Mouse (Mus musculus) limb, embryonic 11.5 days (tissue): ENCODE measurements at regions not wholly inside any gene's neighbourhood (a gene's known extent, or its start where the extent isn't known, plus 50 kb on each side); places are given as distances from the start of the nearest gene placed in this dataset.

Experiments
- ATAC-seq: fragments of 200-750 bp; cut with Nextera tagmentation; 2 replicates; pipeline ENCODE4 v1.8.0; 2017; ENCODE audit warnings: low read depth; ENCODE audit not compliant: insufficient number of reproducible peaks, low FRiP score, low TSS enrichment
- DNase-seq: peaks from one replicate; pipeline ENCODE4 v3.0.0-alpha.2; 2015; ENCODE audit warnings: low spot score
- H3K27ac ChIP-seq: fragments of 300-500 bp; sonication (generic); replicated peaks from 2 replicates; pipeline ENCODE4 v1.5.1; 2014; ENCODE audit warnings: low read depth, mild to moderate bottlenecking, low read length
- H3K27me3 ChIP-seq: fragments of 300-500 bp; sonication (generic); 2 replicates; pipeline ENCODE4 v1.6.1; 2014; ENCODE audit warnings: mild to moderate bottlenecking, low read length, mixed read lengths; ENCODE audit not compliant: control insufficient read depth, insufficient read depth
- H3K36me3 ChIP-seq: fragments of 300-500 bp; sonication (generic); 2 replicates; pipeline ENCODE4 v1.6.1; 2014; ENCODE audit warnings: mild to moderate bottlenecking, low read length, moderate library complexity, mixed read lengths; ENCODE audit not compliant: control insufficient read depth, insufficient read depth
- H3K4me1 ChIP-seq: fragments of 300-500 bp; sonication (generic); 2 replicates; pipeline ENCODE4 v1.6.1; 2014; ENCODE audit warnings: low read length, mixed read lengths; ENCODE audit not compliant: control insufficient read depth, insufficient read depth
- H3K4me2 ChIP-seq: fragments of 300-500 bp; sonication (generic); 2 replicates; pipeline ENCODE4 v1.6.1; 2014; ENCODE audit warnings: low read depth, mild to moderate bottlenecking, moderate library complexity; ENCODE audit not compliant: severe bottlenecking
- H3K4me3 ChIP-seq: fragments of 300-500 bp; sonication (generic); 2 replicates; pipeline ENCODE4 v1.5.1; 2014; ENCODE audit warnings: low read depth, low read length
- H3K9ac ChIP-seq: fragments of 300-500 bp; sonication (generic); 2 replicates; pipeline ENCODE4 v1.6.1; 2014; ENCODE audit warnings: mild to moderate bottlenecking, low read length
- H3K9me3 ChIP-seq: fragments of 300-500 bp; sonication (generic); 2 replicates; pipeline ENCODE4 v1.6.1; 2016; ENCODE audit warnings: low read length; ENCODE audit not compliant: control insufficient read depth
- WGBS: fragments of 180-500 bp; shearing (Covaris S2); extraction: QIAGEN DNeasy Blood & Tissue Kit; methylation state at CpG from one replicate; pipeline ENCODE4 v1.1.7; 2014; 5-methylcytosine and 5-hydroxymethylcytosine counted together

- Histone ChIP-seq H3K27me3 (no peaks in the 10 kb centered on the region), H3K4me2 (no peak overlapping the region), H3K36me3 (no peaks in the 10 kb centered on the region), H3K9me3 (no peaks in the 10 kb centered on the region), H3K9ac (no peak overlapping the region), H3K4me1 (no peaks in the 10 kb centered on the region), H3K27ac (no peak overlapping the region), H3K4me3 (no peak overlapping the region)
- no peak for ATAC-seq
- DNase-seq, result no peak
- 75% methylated on average over 12 of the region's 12 CpGs for WGBS
These were observed 234.7 kb upstream of the Ajap1 start for GRCm38 (mm10) chr4:153717273-153717672.

GRCm38 (mm10) chr4:153724045-153724444 lies 233.0 kb upstream of the A430005L14Rik start:
- Histone ChIP-seq H3K4me2 (no peak overlapping the region), H3K9me3 (no peaks in the 10 kb centered on the region), H3K4me1 (peaks cover 15% of the 10 kb centered on the region; the same call in 1 of the 2 replicates), H3K36me3 (no peaks in the 10 kb centered on the region), H3K27me3 (no peaks in the 10 kb centered on the region), H3K4me3 (no peak overlapping the region), H3K27ac (no peak overlapping the region), H3K9ac (no peak overlapping the region)
- DNase-seq, result no peak
- no peak for ATAC-seq
- 87% methylated on average over 14 of the region's 14 CpGs for WGBS

- DNase-seq, result no peak
- Histone ChIP-seq H3K27ac (no peak overlapping the region), H3K9ac (no peak overlapping the region), H3K27me3 (no peaks in the 10 kb centered on the region), H3K36me3 (no peaks in the 10 kb centered on the region), H3K4me1 (peaks cover 15% of the 10 kb centered on the region; the same call in 1 of the 2 replicates), H3K9me3 (no peaks in the 10 kb centered on the region), H3K4me2 (no peak overlapping the region), H3K4me3 (no peak overlapping the region)
- no peak for ATAC-seq
- WGBS, result 21% methylated on average over 10 of the region's 10 CpGs
These were observed 229.8 kb upstream of the A430005L14Rik start for GRCm38 (mm10) chr4:153727273-153727672.

DNA sequence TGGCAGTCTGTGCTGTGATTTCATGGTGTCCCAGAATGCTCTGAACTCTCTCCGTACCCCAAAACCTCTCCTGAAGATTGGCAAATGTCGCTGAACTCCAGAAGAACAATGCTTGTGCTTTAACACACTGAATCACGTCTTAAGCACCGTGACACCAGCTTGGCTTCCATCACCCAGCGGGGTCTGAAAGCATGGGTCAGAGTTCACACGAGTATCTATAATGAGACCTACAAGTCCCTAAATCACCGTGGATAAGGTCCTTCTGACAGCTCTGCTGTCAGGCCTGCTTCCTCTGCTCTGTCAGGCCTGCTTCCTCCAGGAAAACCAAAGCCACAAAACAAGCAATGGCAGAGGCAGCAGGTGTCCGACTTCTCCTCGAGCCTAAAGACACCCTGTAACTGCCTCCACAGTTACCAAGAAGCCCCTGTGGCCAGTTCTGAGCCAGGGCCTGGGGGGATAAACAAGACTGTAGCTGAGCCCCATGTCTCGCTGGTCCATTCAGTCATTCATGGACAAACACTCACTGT lies 229.1 kb upstream of the A430005L14Rik start:
- Histone ChIP-seq H3K9ac (no peak overlapping the region), H3K4me2 (no peak overlapping the region), H3K36me3 (no peaks in the 10 kb centered on the region), H3K4me3 (no peak overlapping the region), H3K9me3 (no peaks in the 10 kb centered on the region), H3K27ac (no peak overlapping the region), H3K4me1 (peaks cover 15% of the 10 kb centered on the region; the same call in 1 of the 2 replicates), H3K27me3 (no peaks in the 10 kb centered on the region)
- no peak for ATAC-seq
- no peak for DNase-seq
- WGBS, result 41% methylated on average over 10 of the region's 10 CpGs

- H3K9me3 ChIP-seq, result no peaks in the 10 kb centered on the region
- H3K4me1 ChIP-seq, result no peaks in the 10 kb centered on the region
- no peak overlapping the region for H3K4me2 ChIP-seq
- H3K27me3 ChIP-seq, result no peaks in the 10 kb centered on the region
- H3K36me3 ChIP-seq, result no peaks in the 10 kb centered on the region
- ATAC-seq (no peak), DNase-seq (no peak)
- H3K4me3 ChIP-seq, result no peak overlapping the region
- H3K9ac ChIP-seq, result no peak overlapping the region
- 88% methylated on average over 11 of the region's 11 CpGs for WGBS
- H3K27ac ChIP-seq, result no peak overlapping the region
These were observed 218.9 kb upstream of the A430005L14Rik start for GRCm38 (mm10) chr4:153738088-153738487.

GRCm38 (mm10) chr4:153742241-153742640 lies 214.8 kb upstream of the A430005L14Rik start:
- Histone ChIP-seq H3K4me3 (no peak overlapping the region), H3K4me1 (no peaks in the 10 kb centered on the region), H3K9ac (no peak overlapping the region), H3K36me3 (no peaks in the 10 kb centered on the region), H3K9me3 (no peaks in the 10 kb centered on the region), H3K4me2 (no peak overlapping the region), H3K27me3 (no peaks in the 10 kb centered on the region), H3K27ac (no peak overlapping the region)
- 96% methylated on average over 9 of the region's 10 CpGs for WGBS
- DNase-seq (no peak), ATAC-seq (no peak)

GRCm38 (mm10) chr4:153752791-153753190 lies 204.2 kb upstream of the A430005L14Rik start:
- ATAC-seq, result no peak
- WGBS, result 90% methylated on average over 6 of the region's 6 CpGs

GRCm38 (mm10) chr4:153758323-153758722 lies 198.7 kb upstream of the A430005L14Rik start:
- no peak overlapping the region for H3K4me3 ChIP-seq
- no peaks in the 10 kb centered on the region for H3K36me3 ChIP-seq
- no peak overlapping the region for H3K9ac ChIP-seq
- H3K4me2 ChIP-seq, result no peak overlapping the region
- H3K9me3 ChIP-seq, result no peaks in the 10 kb centered on the region
- 90% methylated on average over 6 of the region's 6 CpGs for WGBS
- H3K27ac ChIP-seq, result no peak overlapping the region
- ATAC-seq (no peak), DNase-seq (no peak)
- no peaks in the 10 kb centered on the region for H3K27me3 ChIP-seq
- no peaks in the 10 kb centered on the region for H3K4me1 ChIP-seq

More at GRCm38 (mm10) chr4:153752791-153753190, 204.2 kb upstream of the A430005L14Rik start:
- no peaks in the 10 kb centered on the region for H3K36me3 ChIP-seq
- no peak for DNase-seq
- no peak overlapping the region for H3K4me2 ChIP-seq
- H3K9ac ChIP-seq, result no peak overlapping the region
- H3K4me3 ChIP-seq, result no peak overlapping the region
- H3K27ac ChIP-seq, result no peak overlapping the region
- no peaks in the 10 kb centered on the region for H3K9me3 ChIP-seq
- no peaks in the 10 kb centered on the region for H3K4me1 ChIP-seq
- H3K27me3 ChIP-seq, result no peaks in the 10 kb centered on the region

GRCm38 (mm10) chr4:153758781-153759180 lies 198.3 kb upstream of the A430005L14Rik start:
- Histone ChIP-seq H3K9me3 (no peaks in the 10 kb centered on the region), H3K36me3 (no peaks in the 10 kb centered on the region), H3K4me3 (no peak overlapping the region), H3K4me1 (no peaks in the 10 kb centered on the region), H3K9ac (no peak overlapping the region), H3K27ac (no peak overlapping the region), H3K27me3 (no peaks in the 10 kb centered on the region), H3K4me2 (no peak overlapping the region)
- 65% methylated on average over 8 of the region's 8 CpGs for WGBS
- ATAC-seq (no peak), DNase-seq (no peak)
